Mouse (Mus musculus) heart, embryonic 15.5 days (tissue): Measurements from ENCODE around the gene Rhox7a. TPM values are rescaled to one million over a fixed set of nuclear protein-coding genes. Genes with fewer than 3 reads are reported as not detected.
"Not testable (repeated sequence)": the region's sequence is repeated elsewhere in the genome, so short reads cannot be mapped to it uniquely, and the experiment has no call there.

Experiments used
- ATAC-seq: fragments of 200-750 bp; cut with Nextera tagmentation; replicated peaks from 2 replicates; pipeline ENCODE4 v1.8.0; 2017; ENCODE audit warnings: low read depth, moderate TSS enrichment; ENCODE audit not compliant: insufficient number of reproducible peaks, insufficient read depth, low FRiP score
- H3K27ac ChIP-seq: fragments of 300-500 bp; sonication (generic); 2 replicates; pipeline ENCODE4 v1.5.1; 2015; ENCODE audit warnings: mild to moderate bottlenecking, inconsistent platforms
- H3K27me3 ChIP-seq: fragments of 300-500 bp; sonication (generic); 2 replicates; pipeline ENCODE4 v1.6.1; 2015; ENCODE audit warnings: inconsistent platforms
- H3K36me3 ChIP-seq: fragments of 300-500 bp; sonication (generic); 2 replicates; pipeline ENCODE4 v1.6.1; 2015; ENCODE audit warnings: mild to moderate bottlenecking, inconsistent platforms
- H3K4me1 ChIP-seq: fragments of 300-500 bp; sonication (generic); replicated peaks from 2 replicates; pipeline ENCODE4 v1.6.1; 2015; ENCODE audit warnings: inconsistent platforms
- H3K4me2 ChIP-seq: fragments of 300-500 bp; sonication (generic); 2 replicates; pipeline ENCODE4 v1.6.1; 2015; ENCODE audit warnings: inconsistent platforms, mild to moderate bottlenecking, moderate library complexity
- H3K4me3 ChIP-seq: fragments of 300-500 bp; sonication (generic); 2 replicates; pipeline ENCODE4 v1.5.1; 2015; ENCODE audit warnings: mild to moderate bottlenecking, inconsistent platforms
- H3K9ac ChIP-seq: fragments of 300-500 bp; sonication (generic); 2 replicates; pipeline ENCODE4 v1.6.1; 2015; ENCODE audit warnings: mild to moderate bottlenecking, inconsistent platforms
- H3K9me3 ChIP-seq: fragments of 300-500 bp; sonication (generic); replicated peaks from 2 replicates; pipeline ENCODE4 v1.6.1; 2016; ENCODE audit warnings: inconsistent platforms
- WGBS: fragments of 180-500 bp; shearing (Covaris S2); methylation state at CpG from one replicate; pipeline ENCODE4 v1.1.7; 2015; ENCODE audit warnings: mixed read lengths; 5-methylcytosine and 5-hydroxymethylcytosine counted together
- polyA plus RNA-seq: library from polyadenylated mRNA; unstranded; fragments of >200 nt; fragmentation: Nextera tagmentation; extraction: Ambion mirVana; gene quantifications from 2 replicates; pipeline ENCODE4 v1.2.1, GENCODE M21; 2015

Rhox7a gene
- not detected in 2 replicates for polyA plus RNA-seq

GRCm38 (mm10) chrX:37831386-37831785, at the start of gene Rhox7a:
Rhox7a (plus strand) TSS chrX:37831686.
- 66% methylated on average over 8 of the region's 8 CpGs for WGBS
- not testable (repeated sequence) for H3K27me3 ChIP-seq, H3K4me3 ChIP-seq, H3K27ac ChIP-seq, ATAC-seq, H3K4me2 ChIP-seq, H3K4me1 ChIP-seq, H3K9me3 ChIP-seq, H3K36me3 ChIP-seq, H3K9ac ChIP-seq

GRCm38 (mm10) chrX:37807286-37808080, 24.0 kb upstream of the Rhox7a start:
- Histone ChIP-seq H3K9me3 (no peaks in the 10 kb centered on the region), H3K27me3 (no peaks in the 10 kb centered on the region), H3K27ac (no peak overlapping the region), H3K4me1 (no peaks in the 10 kb centered on the region), H3K4me2 (no peak overlapping the region), H3K36me3 (no peaks in the 10 kb centered on the region), H3K9ac (no peak overlapping the region), H3K4me3 (no peak overlapping the region)
- no peak for ATAC-seq
- 78% methylated on average over 15 of the region's 15 CpGs for WGBS

GRCm38 (mm10) chrX:37809396-37809795, 22.1 kb upstream of the Rhox7a start:
- Histone ChIP-seq H3K4me2 (no peak overlapping the region), H3K27me3 (no peaks in the 10 kb centered on the region), H3K4me1 (no peaks in the 10 kb centered on the region), H3K4me3 (no peak overlapping the region), H3K27ac (no peak overlapping the region), H3K9me3 (no peaks in the 10 kb centered on the region), H3K36me3 (no peaks in the 10 kb centered on the region), H3K9ac (no peak overlapping the region)
- ATAC-seq, result no peak
- 84% methylated on average over 2 of the region's 2 CpGs for WGBS

GRCm38 (mm10) chrX:37811179-37811578, 20.3 kb upstream of the Rhox7a start:
- Histone ChIP-seq H3K36me3 (no peaks in the 10 kb centered on the region), H3K4me1 (no peaks in the 10 kb centered on the region), H3K27me3 (no peaks in the 10 kb centered on the region), H3K4me2 (no peak overlapping the region), H3K9me3 (no peaks in the 10 kb centered on the region), H3K9ac (no peak overlapping the region), H3K4me3 (no peak overlapping the region), H3K27ac (no peak overlapping the region)
- WGBS, result 26% methylated on average over 5 of the region's 5 CpGs
- no peak for ATAC-seq

- Histone ChIP-seq H3K27ac (no peak overlapping the region), H3K4me1 (no peaks in the 10 kb centered on the region), H3K4me3 (no peak overlapping the region), H3K27me3 (no peaks in the 10 kb centered on the region), H3K9me3 (no peaks in the 10 kb centered on the region), H3K36me3 (no peaks in the 10 kb centered on the region), H3K4me2 (no peak overlapping the region), H3K9ac (no peak overlapping the region)
- ATAC-seq, result no peak
- WGBS, result 65% methylated on average over 10 of the region's 10 CpGs
Measured at GRCm38 (mm10) chrX:37815665-37816064, 15.8 kb upstream of the Rhox7a start.

GRCm38 (mm10) chrX:37826610-37827009, 4.9 kb upstream of the Rhox7a start, which contains the start of gene Rhox6:
Rhox6 (plus strand) TSS chrX:37826910.
- H3K4me2 ChIP-seq, H3K9ac ChIP-seq, H3K27ac ChIP-seq, H3K4me1 ChIP-seq, H3K36me3 ChIP-seq, H3K27me3 ChIP-seq, ATAC-seq, H3K4me3 ChIP-seq, H3K9me3 ChIP-seq: not testable (repeated sequence)
- WGBS, result 79% methylated on average over 4 of the region's 12 CpGs

GRCm38 (mm10) chrX:37871641-37872040, 40.2 kb downstream of the Rhox7a start:
- Histone ChIP-seq H3K4me1 (no peaks in the 10 kb centered on the region), H3K4me2 (no peak overlapping the region), H3K4me3 (no peak overlapping the region), H3K9me3 (no peaks in the 10 kb centered on the region), H3K9ac (no peak overlapping the region), H3K36me3 (no peaks in the 10 kb centered on the region), H3K27ac (no peak overlapping the region), H3K27me3 (no peaks in the 10 kb centered on the region)
- no peak for ATAC-seq
- 95% methylated on average over 2 of the region's 2 CpGs for WGBS

GRCm38 (mm10) chrX:37878844-37879243, 47.4 kb downstream of the Rhox7a start, which contains the start of gene Rhox8:
Rhox8 (minus strand) TSS chrX:37878944.
- Histone ChIP-seq H3K9ac (no peak within 1 kb of the TSS), H3K4me2 (no peak within 1 kb of the TSS), H3K36me3 (no peaks in the 10 kb centered on the region), H3K4me1 (no peaks in the 10 kb centered on the region), H3K9me3 (no peaks in the 10 kb centered on the region), H3K4me3 (no peak within 1 kb of the TSS), H3K27ac (no peak within 1 kb of the TSS), H3K27me3 (no peaks in the 10 kb centered on the region)
- 75% methylated on average over 4 of the region's 4 CpGs for WGBS
- no peak for ATAC-seq

Other genes with a start within 250 kb of the Rhox7a start
- not detected in 2 replicates for gene Rhox4f, start 224.0 kb upstream of the Rhox7a start, polyA plus RNA-seq
- not detected in 2 replicates for gene Rhox3g, start 203.1 kb upstream of the Rhox7a start, polyA plus RNA-seq
- gene Rhox2g, start 188.2 kb upstream of the Rhox7a start, polyA plus RNA-seq, result not detected in 2 replicates
- not detected in 2 replicates for gene Rhox4g, start 180.4 kb upstream of the Rhox7a start, polyA plus RNA-seq
- gene Rhox3h, start 162.9 kb upstream of the Rhox7a start, polyA plus RNA-seq, result not detected in 2 replicates
- gene Rhox2h, start 158.4 kb upstream of the Rhox7a start, polyA plus RNA-seq, result not detected in 2 replicates
- 11.0 and 12.3 TPM in 2 replicates for gene Rhox5, start 26.8 kb upstream of the Rhox7a start, polyA plus RNA-seq
- gene Rhox6, start 4.8 kb upstream of the Rhox7a start, polyA plus RNA-seq, result not detected in 2 replicates
- 0.10 TPM in 1 of 2 replicates, not detected in the other for gene Rhox8, start 47.3 kb downstream of the Rhox7a start, polyA plus RNA-seq
- gene Rhox7b, start 65.5 kb downstream of the Rhox7a start, polyA plus RNA-seq, result not detected in 2 replicates
- not detected in 2 replicates for gene Rhox9, start 70.1 kb downstream of the Rhox7a start, polyA plus RNA-seq
- gene Btg1-ps1, start 187.1 kb downstream of the Rhox7a start, polyA plus RNA-seq, result not detected in 2 replicates
- gene Btg1-ps2, start 211.4 kb downstream of the Rhox7a start, polyA plus RNA-seq, result not detected in 2 replicates
- gene Rhox10, start 234.8 kb downstream of the Rhox7a start, polyA plus RNA-seq, result not detected in 2 replicates